Mouse (Mus musculus) embryonic facial prominence, embryonic 10.5 days (tissue): ENCODE data around the gene Prkar1a. TPM values are rescaled to one million over a fixed set of nuclear protein-coding genes. Genes with fewer than 3 reads are reported as not detected.
"Not testable (repeated sequence)": the region's sequence is repeated elsewhere in the genome, so short reads cannot be mapped to it uniquely, and the experiment has no call there.

Experiments used
- DNase-seq: peaks from one replicate; pipeline ENCODE4 v3.0.0-alpha.2; 2017; ENCODE audit warnings: low spot score
- H3K27ac ChIP-seq: fragments of 300-500 bp; sonication (generic); replicated peaks from 2 replicates; pipeline ENCODE4 v1.5.1; 2016; ENCODE audit warnings: mild to moderate bottlenecking
- H3K27me3 ChIP-seq: fragments of 300-500 bp; sonication (generic); replicated peaks from 2 replicates; pipeline ENCODE4 v1.6.1; 2016; ENCODE audit warnings: low read depth, mild to moderate bottlenecking; ENCODE audit not compliant: poor library complexity, severe bottlenecking
- H3K36me3 ChIP-seq: fragments of 300-500 bp; sonication (generic); replicated peaks from 2 replicates; pipeline ENCODE4 v1.6.1; 2016; ENCODE audit warnings: mild to moderate bottlenecking, moderate library complexity
- H3K4me1 ChIP-seq: fragments of 300-500 bp; sonication (generic); 2 replicates; pipeline ENCODE4 v1.6.1; 2016
- H3K4me3 ChIP-seq: fragments of 300-500 bp; sonication (generic); 2 replicates; pipeline ENCODE4 v1.5.1; 2016; ENCODE audit warnings: mild to moderate bottlenecking, moderate library complexity
- H3K9me3 ChIP-seq: fragments of 300-500 bp; sonication (generic); 2 replicates; pipeline ENCODE4 v1.6.1; 2016; ENCODE audit warnings: mild to moderate bottlenecking
- WGBS: fragments of 180-500 bp; shearing (Covaris S2); methylation state at CpG from one replicate; pipeline ENCODE4 v1.1.7; 2016; 5-methylcytosine and 5-hydroxymethylcytosine counted together
- polyA plus RNA-seq: library from polyadenylated mRNA; unstranded; fragments of >200 nt; fragmentation: Nextera tagmentation; extraction: Ambion mirVana; gene quantifications from 2 replicates; pipeline ENCODE4 v1.2.1, GENCODE M21; 2016

Prkar1a gene
- 328 and 349 TPM in 2 replicates for polyA plus RNA-seq

GRCm38 (mm10) chr11:109649206-109649605, at the start of gene Prkar1a:
Prkar1a (plus strand) TSS chr11:109649405.
- Histone ChIP-seq H3K36me3 (peaks cover 11% of the 10 kb centered on the region), H3K27me3 (no peaks in the 10 kb centered on the region), H3K9me3 (no peaks in the 10 kb centered on the region), H3K27ac (peak within 1 kb of the TSS; percentile 99), H3K4me3 (peak within 1 kb of the TSS; percentile 98), H3K4me1 (peaks cover 43% of the 10 kb centered on the region)
- no peak for DNase-seq
- WGBS: 39% methylated on average over 8 of the region's 8 CpGs

DNA sequence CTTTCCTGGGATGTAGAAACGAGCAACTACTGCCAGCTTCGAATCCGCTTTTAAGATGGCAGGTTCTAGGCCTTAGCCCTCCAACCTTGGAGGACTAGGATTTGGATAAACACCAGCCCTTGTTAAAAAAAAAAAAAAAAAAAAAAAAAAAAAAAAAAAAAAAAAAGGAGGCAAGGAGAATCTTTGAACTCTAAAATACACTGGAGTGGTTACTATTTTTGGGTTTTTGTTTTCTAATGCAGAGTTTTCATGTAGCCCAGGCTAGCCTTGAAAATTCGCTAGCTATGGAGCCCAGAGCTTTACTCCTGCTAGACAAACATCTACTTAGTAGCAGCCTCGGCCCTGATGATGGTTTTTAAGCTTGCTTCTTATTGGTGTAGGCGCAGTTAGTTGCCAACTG, 41.6 kb upstream of the Prkar1a start:
- Histone ChIP-seq H3K36me3 (peaks cover 21% of the 10 kb centered on the region; the same call in 1 of the 2 replicates), H3K27me3 (no peaks in the 10 kb centered on the region), H3K4me1 (peaks cover 27% of the 10 kb centered on the region), H3K9me3 (no peaks in the 10 kb centered on the region), H3K4me3 (no peak overlapping the region), H3K27ac (no peak overlapping the region)
- DNase-seq: no peak
- WGBS: 87% methylated on average over 6 of the region's 6 CpGs

- WGBS: 79% methylated on average over 6 of the region's 6 CpGs
- peaks cover 7% of the 10 kb centered on the region; the same call in 1 of the 2 replicates for H3K36me3 ChIP-seq
- no peaks in the 10 kb centered on the region for H3K9me3 ChIP-seq
- DNase-seq: no peak
- peaks cover 7% of the 10 kb centered on the region; the same call in 1 of the 2 replicates for H3K27me3 ChIP-seq
- peaks cover 27% of the 10 kb centered on the region for H3K4me1 ChIP-seq
- no peak overlapping the region for H3K4me3 ChIP-seq
- 0 out of 2 replicates have a peak overlapping the region, but pooled peaks have one; percentile 93 for H3K27ac ChIP-seq
Measured at GRCm38 (mm10) chr11:109608976-109609625, 40.1 kb upstream of the Prkar1a start.

DNA sequence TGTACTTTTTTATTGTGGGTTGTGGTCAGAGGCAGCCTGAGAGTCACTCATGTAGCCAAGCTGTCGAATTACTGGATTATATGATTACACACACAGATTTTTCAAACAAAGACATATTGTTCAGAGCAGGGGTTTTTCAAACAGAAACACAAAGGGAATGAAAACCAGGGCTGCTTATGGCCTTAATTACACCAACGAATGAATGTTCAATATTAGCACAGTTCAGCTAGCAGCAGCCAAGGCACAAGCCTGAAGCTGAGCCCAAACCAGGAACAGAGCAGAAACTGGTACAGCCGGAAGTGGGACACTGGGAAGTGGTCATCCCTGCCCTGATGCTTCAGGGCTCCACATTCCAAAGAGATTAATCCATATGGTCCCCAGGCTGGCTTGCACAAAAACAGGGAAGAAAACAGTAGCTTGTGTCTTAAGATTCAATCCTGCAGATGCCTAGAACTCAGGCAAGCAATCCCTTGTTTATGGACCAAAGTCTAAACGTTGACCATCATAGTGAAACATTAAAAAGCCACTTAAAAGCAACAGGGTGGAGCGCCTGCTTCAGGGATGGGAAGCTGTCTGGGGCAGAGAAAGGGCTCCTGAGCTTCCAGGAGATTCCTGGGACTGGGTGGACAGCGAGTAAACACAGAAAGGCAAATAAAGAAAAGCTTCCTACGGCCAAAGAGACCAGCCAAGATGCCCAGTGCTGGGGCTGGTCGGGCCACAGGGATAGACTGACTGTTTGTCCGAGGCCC, 39.0 kb upstream of the Prkar1a start:
- no peaks in the 10 kb centered on the region for H3K9me3 ChIP-seq
- no peaks in the 10 kb centered on the region for H3K36me3 ChIP-seq
- H3K4me1 ChIP-seq: peaks cover 27% of the 10 kb centered on the region
- 12% methylated on average over 9 of the region's 9 CpGs for WGBS
- H3K4me3 ChIP-seq: peak overlapping the region; percentile 85
- H3K27ac ChIP-seq: peak overlapping the region; percentile 93
- DNase-seq: peak; percentile 33
- peaks cover 7% of the 10 kb centered on the region; the same call in 1 of the 2 replicates for H3K27me3 ChIP-seq

DNA sequence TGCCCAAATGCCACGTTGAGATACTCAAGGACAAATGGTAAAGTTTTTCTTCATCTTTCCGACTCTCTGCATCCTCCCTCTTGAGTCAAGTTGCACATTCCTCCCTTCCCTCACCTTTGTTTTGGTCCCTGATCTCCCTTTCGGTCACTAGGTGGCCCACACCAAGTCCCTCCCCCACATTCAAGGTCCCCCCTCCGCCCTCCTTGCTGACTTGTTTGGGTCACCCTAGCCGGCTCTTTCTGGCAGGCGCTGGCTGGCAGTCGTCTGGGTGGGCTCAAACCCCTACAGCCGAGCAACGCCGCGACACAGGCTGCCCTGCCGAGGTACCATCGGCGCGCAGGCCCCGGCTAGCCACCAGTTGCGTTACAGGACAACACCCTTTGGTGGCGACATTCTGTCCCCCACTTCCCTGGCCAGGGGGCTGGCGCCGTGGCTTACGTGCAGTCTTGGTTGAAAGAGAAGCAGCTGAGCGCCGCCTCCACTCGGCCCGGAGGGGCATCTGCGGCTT, 38.4 kb upstream of the Prkar1a start:
- H3K36me3 ChIP-seq: no peaks in the 10 kb centered on the region
- peak overlapping the region; percentile 93 for H3K27ac ChIP-seq
- peak overlapping the region; percentile 85 for H3K4me3 ChIP-seq
- H3K4me1 ChIP-seq: peaks cover 27% of the 10 kb centered on the region
- peaks cover 7% of the 10 kb centered on the region; the same call in 1 of the 2 replicates for H3K27me3 ChIP-seq
- DNase-seq: no peak
- H3K9me3 ChIP-seq: no peaks in the 10 kb centered on the region
- WGBS: under 1% methylated on average over 26 of the region's 26 CpGs

- H3K4me1 ChIP-seq: peaks cover 30% of the 10 kb centered on the region
- 1% methylated on average over 58 of the region's 58 CpGs for WGBS
- H3K4me3 ChIP-seq: peak within 1 kb of the TSS; percentile 85
- H3K27me3 ChIP-seq: peaks cover 7% of the 10 kb centered on the region; the same call in 1 of the 2 replicates
- DNase-seq: peak; percentile 99
- H3K36me3 ChIP-seq: no peaks in the 10 kb centered on the region
- H3K27ac ChIP-seq: peak within 1 kb of the TSS; percentile 93
- H3K9me3 ChIP-seq: no peaks in the 10 kb centered on the region
Measured at GRCm38 (mm10) chr11:109611303-109612149, 37.7 kb upstream of the Prkar1a start, which contains the start of gene Wipi1. Wipi1 (minus strand) TSS chr11:109611967.

GRCm38 (mm10) chr11:109612871-109613529, 36.2 kb upstream of the Prkar1a start:
- Histone ChIP-seq H3K27ac (no peak overlapping the region), H3K36me3 (no peaks in the 10 kb centered on the region), H3K4me1 (peaks cover 37% of the 10 kb centered on the region), H3K9me3 (no peaks in the 10 kb centered on the region), H3K4me3 (no peak overlapping the region), H3K27me3 (peaks cover 7% of the 10 kb centered on the region; the same call in 1 of the 2 replicates)
- no peak for DNase-seq
- WGBS: 73% methylated on average over 7 of the region's 7 CpGs

- Histone ChIP-seq H3K27ac (no peak overlapping the region), H3K4me1 (peaks cover 27% of the 10 kb centered on the region), H3K36me3 (no peaks in the 10 kb centered on the region), H3K4me3 (no peak overlapping the region), H3K9me3 (no peaks in the 10 kb centered on the region), H3K27me3 (peaks cover 7% of the 10 kb centered on the region; the same call in 1 of the 2 replicates)
- DNase-seq: no peak
- 72% methylated on average over 9 of the region's 9 CpGs for WGBS
Measured at GRCm38 (mm10) chr11:109615286-109615685, 33.9 kb upstream of the Prkar1a start.

GRCm38 (mm10) chr11:109616352-109616751, 32.9 kb upstream of the Prkar1a start:
- no peaks in the 10 kb centered on the region for H3K9me3 ChIP-seq
- WGBS: 67% methylated on average over 4 of the region's 4 CpGs
- H3K4me1 ChIP-seq: peaks cover 19% of the 10 kb centered on the region
- no peaks in the 10 kb centered on the region for H3K36me3 ChIP-seq
- DNase-seq: no peak
- peaks cover 7% of the 10 kb centered on the region; the same call in 1 of the 2 replicates for H3K27me3 ChIP-seq
- no peak overlapping the region for H3K4me3 ChIP-seq
- H3K27ac ChIP-seq: no peak overlapping the region; the same call in 1 of the 2 replicates

- Histone ChIP-seq H3K4me1 (peaks cover 17% of the 10 kb centered on the region), H3K4me3 (no peak overlapping the region), H3K36me3 (no peaks in the 10 kb centered on the region), H3K27me3 (peaks cover 7% of the 10 kb centered on the region; the same call in 1 of the 2 replicates), H3K9me3 (no peaks in the 10 kb centered on the region), H3K27ac (no peak overlapping the region; the same call in 1 of the 2 replicates)
- WGBS: 59% methylated on average over 4 of the region's 4 CpGs
- no peak for DNase-seq
Measured at GRCm38 (mm10) chr11:109616766-109617165, 32.4 kb upstream of the Prkar1a start.

DNA sequence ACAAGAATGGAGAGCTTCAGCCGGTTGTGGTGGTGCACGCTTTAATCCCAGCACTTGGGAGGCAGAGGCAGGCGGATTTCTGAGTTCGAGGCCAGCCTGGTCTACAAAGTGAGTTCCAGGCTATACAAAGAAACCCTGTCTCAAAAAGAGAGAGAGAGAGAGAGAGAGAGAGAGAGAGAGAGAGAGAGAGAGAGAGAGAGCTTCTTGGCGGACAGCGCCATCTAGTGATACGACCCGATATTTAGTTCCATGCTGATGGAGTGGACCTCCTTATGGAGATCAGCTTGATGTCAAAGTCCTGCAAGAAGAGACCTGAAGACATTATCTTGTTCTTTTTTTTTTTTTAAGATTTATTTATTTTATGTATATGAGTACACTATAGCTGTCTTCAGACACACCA, 30.1 kb upstream of the Prkar1a start:
- not testable (repeated sequence) for H3K4me3 ChIP-seq, H3K27ac ChIP-seq, H3K36me3 ChIP-seq, H3K27me3 ChIP-seq, H3K9me3 ChIP-seq
- WGBS: 35% methylated on average over 8 of the region's 8 CpGs
- peak; percentile 50 for DNase-seq
- H3K4me1 ChIP-seq: peaks cover 27% of the 10 kb centered on the region
